8 mouse cellular contexts compared by ENCODE assay signal in the genomic region with DNA sequence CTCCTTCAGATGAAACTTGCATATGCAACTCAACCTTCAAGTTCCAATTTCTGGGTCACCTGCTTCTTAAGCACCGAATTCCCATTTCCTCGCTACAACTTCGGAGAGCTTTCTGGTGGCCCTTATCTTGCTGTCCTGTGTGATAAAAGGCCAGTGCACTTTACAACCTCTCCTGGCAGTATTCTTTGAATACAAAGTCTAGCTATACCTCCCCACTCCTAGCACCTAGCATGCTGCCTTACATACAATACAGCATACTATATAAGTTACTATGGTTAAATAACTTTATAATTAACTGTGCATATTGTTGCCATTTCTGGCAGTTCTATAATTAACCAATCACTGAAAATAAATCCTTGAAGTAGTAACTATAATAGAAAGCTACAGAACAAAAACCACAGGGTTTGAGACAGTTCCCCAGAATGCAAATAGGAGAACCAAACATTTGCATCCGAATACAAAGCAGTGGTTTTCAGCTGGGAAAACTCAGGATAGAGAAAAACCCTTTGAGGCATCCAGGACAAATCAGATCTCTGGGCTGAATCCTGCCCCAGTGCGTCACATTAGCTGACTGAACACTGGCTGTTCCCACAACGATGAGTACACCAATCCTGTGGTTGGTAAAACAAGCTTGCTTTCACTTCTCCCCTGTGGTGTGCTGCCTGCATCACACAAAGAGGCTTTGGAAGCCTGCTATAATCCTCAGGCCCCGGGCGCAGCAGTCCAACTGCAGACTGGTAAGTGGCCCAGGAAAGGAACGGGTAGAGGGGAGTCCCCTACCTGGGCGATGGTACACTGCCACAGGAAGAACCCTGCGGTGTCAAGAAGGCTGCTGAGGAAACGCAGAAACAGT. TPM values are rescaled to one million over a fixed set of nuclear protein-coding genes. Genes with fewer than 3 reads are reported as not detected.
DNase-seq lines count a peak whose midpoint lies in the region; ATAC-seq and TF ChIP-seq lines count a peak whose summit lies in the region.

A gene (plus strand): TSS at position 587 of the 853 bp plus-strand sequence.

- no peaks in the 10 kb centered on the region for H3K27me3 ChIP-seq in heart, adult 2 months (ENCODE audit: control insufficient read depth, insufficient read depth, low read length)
- no peaks in the 10 kb centered on the region for H3K27me3 ChIP-seq in limb, embryonic 11.5 days (ENCODE audit: control insufficient read depth, insufficient read depth, low read length)
- H3K27me3 ChIP-seq in midbrain, embryonic 15.5 days (replicated peaks), result no peaks in the 10 kb centered on the region
- H3K27me3 ChIP-seq in splenic B cell, adult 2 months (ENCODE audit: control insufficient read depth, insufficient read depth, low read length, poor library complexity, severe bottlenecking), result no peaks in the 10 kb centered on the region

- TF ChIP-seq EP300 in heart, adult 2 months (IDR thresholded peaks at IDR 0.05; ENCODE audit: insufficient read depth, low read depth, low read length), result no peak

- TF ChIP-seq POLR2A in heart, adult 2 months (IDR thresholded peaks at IDR 0.05; ENCODE audit: insufficient read depth, low read depth, low read length), result 0 out of 2 replicates have a peak, but pooled peaks have one; percentile 13

- no peak within 1 kb of the TSS; the same call in 1 of the 2 replicates for H3K4me3 ChIP-seq in heart, adult 2 months
- H3K4me3 ChIP-seq in limb, embryonic 11.5 days (ENCODE audit: low read depth, low read length), result no peak within 1 kb of the TSS
- H3K4me3 ChIP-seq in midbrain, embryonic 15.5 days, result peak within 1 kb of the TSS; percentile 28

- TF ChIP-seq CTCF in heart, adult 2 months (IDR thresholded peaks at IDR 0.05), result no peak

- peak; percentile 95 for DNase-seq in heart, adult 11 months
- no peak for DNase-seq in heart, postnatal 4 days
- DNase-seq in heart, adult 2 months, result peak; percentile 38 to 49
- DNase-seq in kidney, adult 9 months, result peak; percentile 53
- peak; percentile 26 for DNase-seq in limb, embryonic 11.5 days (ENCODE audit: low spot score)
- peak; percentile 68 for DNase-seq in splenic B cell, adult 2 months (ENCODE audit: low read depth, low spot score)

- no peaks in the 10 kb centered on the region for H3K79me2 ChIP-seq in heart, adult 2 months (replicated peaks; ENCODE audit: control insufficient read depth, insufficient read depth, low read length)

- H3K9me3 ChIP-seq in limb, embryonic 11.5 days (ENCODE audit: control insufficient read depth, low read length), result no peaks in the 10 kb centered on the region
- no peaks in the 10 kb centered on the region for H3K9me3 ChIP-seq in midbrain, embryonic 15.5 days

- no peaks in the 10 kb centered on the region for H3K4me1 ChIP-seq in heart, adult 2 months (ENCODE audit: control insufficient read depth, insufficient read depth, low read length)
- H3K4me1 ChIP-seq in limb, embryonic 11.5 days (ENCODE audit: control insufficient read depth, insufficient read depth, low read length), result no peaks in the 10 kb centered on the region
- H3K4me1 ChIP-seq in midbrain, embryonic 15.5 days, result peaks cover 16% of the 10 kb centered on the region

- H3K9ac ChIP-seq in heart, adult 2 months (ENCODE audit: low read depth, low read length), result no peak within 1 kb of the TSS
- no peak within 1 kb of the TSS for H3K9ac ChIP-seq in limb, embryonic 11.5 days (ENCODE audit: low read length)
- H3K9ac ChIP-seq in midbrain, embryonic 15.5 days, result peak within 1 kb of the TSS; percentile 37; the same call in 1 of the 2 replicates

- peak; percentile 86 for ATAC-seq in common myeloid progenitor, adult 5-6 weeks (replicated peaks; ENCODE audit: low read depth, poor library complexity, severe bottlenecking)
- ATAC-seq in limb, embryonic 11.5 days (ENCODE audit: insufficient number of reproducible peaks, low FRiP score, low TSS enrichment, low read depth), result no peak
- peak; percentile 95 for ATAC-seq in midbrain, embryonic 15.5 days (replicated peaks)

- no peaks in the 10 kb centered on the region for H3K36me3 ChIP-seq in heart, adult 2 months (ENCODE audit: control insufficient read depth, insufficient read depth, low read length)
- H3K36me3 ChIP-seq in limb, embryonic 11.5 days (ENCODE audit: control insufficient read depth, insufficient read depth, low read length), result no peaks in the 10 kb centered on the region
- H3K36me3 ChIP-seq in midbrain, embryonic 15.5 days (replicated peaks), result no peaks in the 10 kb centered on the region
- no peaks in the 10 kb centered on the region for H3K36me3 ChIP-seq in splenic B cell, adult 2 months (ENCODE audit: control insufficient read depth, insufficient read depth, low read length, poor library complexity, severe bottlenecking)

- 32% methylated on average over 12 of the region's 12 CpGs for WGBS in heart, adult 2 months
- 31% methylated on average over 12 of the region's 12 CpGs for WGBS in limb, embryonic 11.5 days
- 18% methylated on average over 12 of the region's 12 CpGs for whole genome bisulfite sequencing in midbrain, embryonic 15.5 days

- H3K4me2 ChIP-seq in limb, embryonic 11.5 days (ENCODE audit: low read depth, severe bottlenecking), result 0 out of 2 replicates have a peak within 1 kb of the TSS, but pooled peaks have one; percentile 8
- H3K4me2 ChIP-seq in midbrain, embryonic 15.5 days, result peak within 1 kb of the TSS; percentile 46

- peak within 1 kb of the TSS; percentile 31; the same call in 1 of the 2 replicates for H3K27ac ChIP-seq in heart, adult 2 months
- no peak within 1 kb of the TSS for H3K27ac ChIP-seq in limb, embryonic 11.5 days (replicated peaks; ENCODE audit: low read depth, low read length)
- peak within 1 kb of the TSS; percentile 81 for H3K27ac ChIP-seq in midbrain, embryonic 15.5 days

- intact Hi-C loops in heart, adult 2 months (cut with DNase I), result no loop called here

RNA-seq across cellular contexts. Expression of the gene that starts here (rescaled TPM):
- total RNA-seq in heart, postnatal 4 days (2021), result 1 to 10 TPM; 1.3 to 2.0 TPM
- total RNA-seq in common myeloid progenitor, adult 5-6 weeks (2017), result 4.4 and 7.5 TPM in 2 replicates
- 1 to 10 TPM; 1.0 to 1.2 TPM for total RNA-seq in heart, adult 2 months (2021)
- 0.53 and 1.6 TPM in 2 replicates for polyA plus RNA-seq in heart, adult 2 months (2012; rRNA removed)
- polyA plus RNA-seq in limb, embryonic 11.5 days (2014; fragmentation: Nextera tagmentation; extraction: Ambion mirVana), result 0.85 and 0.88 TPM in 2 replicates
- polyA plus RNA-seq in midbrain, embryonic 15.5 days (2015; fragmentation: Nextera tagmentation; extraction: Ambion mirVana), result 19.3 and 19.6 TPM in 2 replicates

Comparison
In these comparisons a context has a peak if more than half of its experiments do, and no peak if none do; other contexts are left out.
1. Peak in DNase-seq and H3K4me2 ChIP-seq in limb, embryonic 11.5 days; RNA of the gene not detected or under 1 TPM.